Mouse (Mus musculus): Measurements from ENCODE around the gene Ccdc110.

The Ccdc110 gene

DNA sequence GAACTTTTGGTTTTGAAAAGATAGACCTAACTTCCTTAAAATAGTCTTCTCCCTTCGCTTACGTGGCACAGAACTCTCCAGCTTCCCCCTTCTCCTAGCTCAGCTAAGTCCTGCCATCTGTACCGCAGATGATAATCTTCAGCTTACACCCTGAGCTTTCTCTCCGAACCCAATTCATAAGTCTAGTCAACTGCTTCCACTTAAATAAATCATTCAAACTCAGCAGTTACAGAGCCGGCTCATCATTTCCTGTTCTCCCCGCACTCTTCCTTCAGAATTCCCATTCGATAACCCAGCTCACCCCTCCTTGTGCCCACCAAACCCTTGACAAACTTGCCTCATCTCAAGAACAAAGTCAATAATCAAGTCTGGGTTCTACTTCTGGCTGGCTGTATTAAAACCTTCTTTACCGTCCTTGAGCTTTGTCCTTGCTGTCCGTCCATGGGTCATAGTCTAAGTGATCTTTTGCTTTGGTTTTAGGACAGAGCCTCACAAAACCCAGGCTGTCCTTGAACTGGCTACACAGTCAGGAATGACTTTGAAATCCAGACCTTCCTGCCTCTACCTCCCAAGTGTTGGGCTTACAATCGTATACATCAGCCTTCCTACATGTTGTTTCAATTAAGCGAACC, 41.5 kb downstream of the Ccdc110 start:
- no peak for DNase-seq (ENCODE audit: low spot score in 2 of 2)

DNA sequence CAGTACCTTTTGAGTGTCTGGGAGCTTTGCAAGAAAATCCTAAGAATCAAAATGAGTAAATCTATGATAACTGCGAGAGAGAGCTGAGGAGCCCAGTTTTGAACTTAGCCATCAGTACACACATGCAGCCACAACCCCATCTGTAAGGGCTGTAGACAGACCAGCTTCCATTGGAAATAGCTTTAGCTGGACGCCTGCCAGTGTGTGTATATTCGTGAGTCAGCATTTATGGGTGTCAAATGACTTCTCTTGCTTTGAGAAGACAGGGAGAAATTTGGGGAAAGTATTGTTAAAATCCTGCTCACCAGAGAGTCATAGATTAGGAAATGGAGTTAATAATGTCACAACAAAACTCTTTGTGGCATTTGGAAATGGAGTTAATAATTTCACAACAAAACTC, 52.2 kb downstream of the Ccdc110 start:
- DNase-seq (ENCODE audit: low spot score in 2 of 2), result no peak

- no peak for DNase-seq (ENCODE audit: low spot score in 2 of 2)
Measured at GRCm38 (mm10) chr8:45988189-45988588, 53.8 kb downstream of the Ccdc110 start.

DNA sequence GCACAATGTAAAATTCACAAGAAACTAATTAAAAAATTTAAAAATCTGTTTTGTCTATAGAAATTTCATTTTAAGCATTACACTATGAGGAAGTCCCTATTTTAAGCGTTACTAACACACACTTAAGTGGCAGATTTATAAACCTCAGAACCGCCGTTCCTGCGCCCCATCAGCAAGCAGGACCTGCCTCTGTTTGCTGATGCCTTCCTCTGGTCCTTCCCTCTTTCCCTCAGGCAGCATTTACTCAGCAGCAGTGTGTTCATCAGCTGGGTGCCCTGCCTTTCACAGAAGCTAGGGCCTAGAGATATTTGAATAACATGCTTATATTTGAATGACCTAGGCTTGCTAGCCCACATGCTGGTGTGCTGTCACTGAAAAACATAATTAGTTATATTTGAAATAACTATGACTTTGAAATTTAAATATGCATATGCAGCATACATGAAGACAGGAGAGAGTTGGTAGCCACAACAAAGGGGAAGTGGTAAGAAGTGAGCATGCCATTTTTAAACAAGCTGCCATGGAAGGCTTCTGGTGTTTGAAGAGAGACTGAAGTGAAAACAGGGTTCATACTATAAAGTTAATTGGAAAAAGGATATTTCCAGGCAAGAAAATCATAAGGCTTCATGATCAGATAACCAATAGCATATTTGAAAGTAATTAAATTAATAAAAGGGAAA, 56.4 kb downstream of the Ccdc110 start:
- DNase-seq (ENCODE audit: low spot score in 2 of 2), result no peak
